ENCODE assay signal across 23 mouse cellular contexts in the genomic region with DNA sequence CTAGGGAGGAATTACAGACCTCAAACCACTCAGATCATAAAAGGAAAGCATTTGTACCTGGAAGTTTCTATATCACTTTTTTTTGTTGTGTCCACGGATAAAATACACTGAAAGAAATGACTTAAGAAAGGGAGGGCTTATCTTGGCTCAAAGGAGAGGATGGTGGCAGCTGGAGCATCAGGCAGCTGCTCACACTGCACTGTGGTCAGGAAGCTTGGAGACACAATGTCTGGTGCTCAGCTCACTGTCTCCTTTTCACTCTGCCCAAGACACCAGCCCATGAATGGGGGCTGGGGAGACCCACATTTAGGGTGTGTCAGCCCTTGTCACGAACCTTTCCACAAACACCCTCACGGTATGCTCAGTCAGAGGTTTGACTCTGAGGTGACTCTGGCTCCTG.
"Had no signal": no experiment of that assay in that cellular context is flagged by ENCODE, and none has a peak within 500 bp of the region (broad histone marks: within the 10 kb centered on the region; RNA-seq: fewer than 3 reads in every experiment).

No protein-coding gene starts in this region.

- DNase-seq: gastrocnemius, adult 2 months; gastrocnemius, postnatal 10 days; gastrocnemius, postnatal 25 days; heart, adult 2 months; heart, postnatal 4 days; kidney, adult 18-20 months; kidney, adult 8-10 months; kidney, postnatal 10 days; kidney, postnatal 25 days; kidney, postnatal 4 days; left cerebral cortex, postnatal 4 days had no signal

- H3K27ac ChIP-seq: gastrocnemius, adult 2 months; heart, adult 2 months; heart, embryonic 13.5 days; heart, embryonic 15.5 days; hindbrain, embryonic 10.5 days; intestine, embryonic 15.5 days; layer of hippocampus, adult 2 months; limb, embryonic 13.5 days; limb, embryonic 15.5 days; liver, embryonic 12.5 days had no signal

- H3K9ac ChIP-seq: heart, embryonic 13.5 days; heart, embryonic 15.5 days; intestine, embryonic 15.5 days; limb, embryonic 13.5 days; limb, embryonic 15.5 days; liver, embryonic 12.5 days had no signal

- H3K9me3 ChIP-seq: heart, embryonic 15.5 days; hindbrain, embryonic 10.5 days; intestine, embryonic 15.5 days; limb, embryonic 13.5 days; limb, embryonic 15.5 days; liver, embryonic 12.5 days had no signal

- H3K4me2 ChIP-seq: heart, embryonic 11.5 days; heart, embryonic 13.5 days; heart, embryonic 15.5 days; intestine, embryonic 15.5 days; limb, embryonic 13.5 days; limb, embryonic 15.5 days; liver, embryonic 12.5 days had no signal

- H3K27me3 ChIP-seq: heart, embryonic 13.5 days; heart, embryonic 15.5 days; intestine, embryonic 15.5 days; limb, embryonic 13.5 days; limb, embryonic 15.5 days; liver, embryonic 12.5 days had no signal

- H3K4me3 ChIP-seq: gastrocnemius, adult 2 months; heart, adult 2 months; heart, embryonic 13.5 days; heart, embryonic 15.5 days; hindbrain, embryonic 10.5 days; intestine, embryonic 15.5 days; layer of hippocampus, adult 2 months; limb, embryonic 13.5 days; limb, embryonic 15.5 days; liver, embryonic 12.5 days had no signal

- ATAC-seq: hindbrain, embryonic 16.5 days; inflammation-experienced regulatory T-cells, adult 6 months; intestine, embryonic 15.5 days; intestine, postnatal 0 days; liver, embryonic 12.5 days had no signal

- H3K4me1 ChIP-seq: heart, embryonic 13.5 days; heart, embryonic 15.5 days; hindbrain, embryonic 10.5 days; intestine, embryonic 15.5 days; limb, embryonic 13.5 days; limb, embryonic 15.5 days had no signal

- H3K36me3 ChIP-seq: heart, embryonic 13.5 days; heart, embryonic 15.5 days; hindbrain, embryonic 10.5 days; intestine, embryonic 15.5 days; limb, embryonic 13.5 days; limb, embryonic 15.5 days; liver, embryonic 12.5 days had no signal
